Mouse (Mus musculus) hindbrain, embryonic 11.5 days (tissue): Measurements from ENCODE around the gene Fhad1. TPM values are rescaled to one million over a fixed set of nuclear protein-coding genes. Genes with fewer than 3 reads are reported as not detected.

ENCODE experiments used
- ATAC-seq: fragments of 200-750 bp; cut with Nextera tagmentation; 2 replicates; pipeline ENCODE4 v1.8.0; 2017; ENCODE audit warnings: mild to moderate bottlenecking, moderate TSS enrichment, moderate library complexity; ENCODE audit not compliant: low FRiP score
- DNase-seq: peaks from one replicate; pipeline ENCODE4 v3.0.0-alpha.2; 2015; ENCODE audit warnings: low spot score
- H3K27ac ChIP-seq: fragments of 300-500 bp; sonication (generic); 2 replicates; pipeline ENCODE4 v1.5.1; 2014; ENCODE audit warnings: mild to moderate bottlenecking, low read depth, low read length
- H3K27me3 ChIP-seq: fragments of 300-500 bp; sonication (generic); 2 replicates; pipeline ENCODE4 v1.6.1; 2014; ENCODE audit warnings: mild to moderate bottlenecking, low read length, moderate library complexity, mixed read lengths; ENCODE audit not compliant: control insufficient read depth, insufficient read depth
- H3K36me3 ChIP-seq: fragments of 300-500 bp; sonication (generic); 2 replicates; pipeline ENCODE4 v1.6.1; 2014; ENCODE audit warnings: mild to moderate bottlenecking, low read length, moderate library complexity, mixed read lengths; ENCODE audit not compliant: control insufficient read depth, insufficient read depth
- H3K4me1 ChIP-seq: fragments of 300-500 bp; sonication (generic); replicated peaks from 2 replicates; pipeline ENCODE4 v1.6.1; 2014; ENCODE audit warnings: low read length, mixed read lengths; ENCODE audit not compliant: control insufficient read depth, insufficient read depth
- H3K4me2 ChIP-seq: fragments of 300-500 bp; sonication (generic); replicated peaks from 2 replicates; pipeline ENCODE4 v1.6.1; 2014; ENCODE audit warnings: mild to moderate bottlenecking, low read depth, low read length
- H3K4me3 ChIP-seq: fragments of 300-500 bp; sonication (generic); 2 replicates; pipeline ENCODE4 v1.5.1; 2014; ENCODE audit warnings: low read depth, low read length
- H3K9ac ChIP-seq: fragments of 300-500 bp; sonication (generic); 2 replicates; pipeline ENCODE4 v1.6.1; 2014; ENCODE audit warnings: low read depth, low read length
- H3K9me3 ChIP-seq: fragments of 300-500 bp; sonication (generic); 2 replicates; pipeline ENCODE4 v1.6.1; 2016; ENCODE audit warnings: low read length; ENCODE audit not compliant: control insufficient read depth
- WGBS: fragments of 180-500 bp; shearing (Covaris S2); extraction: QIAGEN DNeasy Blood & Tissue Kit; methylation state at CpG from one replicate; pipeline ENCODE4 v1.1.7; 2014; 5-methylcytosine and 5-hydroxymethylcytosine counted together
- polyA plus RNA-seq: library from polyadenylated mRNA; unstranded; fragments of >200 nt; fragmentation: Nextera tagmentation; extraction: Ambion mirVana; gene quantifications from 2 replicates; pipeline ENCODE4 v1.2.1, GENCODE M21; 2014

Fhad1 gene
- polyA plus RNA-seq, 1 experiment from 2014 or later = 3.5 TPM

- H3K4me2 ChIP-seq = no peak overlapping the region
- no peak for ATAC-seq
- DNase-seq = no peak
- H3K4me3 ChIP-seq = no peak overlapping the region
- WGBS = 70% methylated on average over 7 of the region's 7 CpGs
- H3K27me3 ChIP-seq = no peaks in the 10 kb centered on the region
- no peaks in the 10 kb centered on the region for H3K9me3 ChIP-seq
- H3K9ac ChIP-seq = no peak overlapping the region
- no peaks in the 10 kb centered on the region for H3K4me1 ChIP-seq
- H3K36me3 ChIP-seq = no peaks in the 10 kb centered on the region
- no peak overlapping the region for H3K27ac ChIP-seq
These were observed 97.0 kb downstream of the Fhad1 start for GRCm38 (mm10) chr4:141917735-141918419.

GRCm38 (mm10) chr4:141914040-141914439 lies 100.8 kb downstream of the Fhad1 start:
- peak; percentile 29 for DNase-seq

GRCm38 (mm10) chr4:141913201-141913993 lies 101.5 kb downstream of the Fhad1 start:
- no peaks in the 10 kb centered on the region for H3K36me3 ChIP-seq
- H3K4me1 ChIP-seq = no peaks in the 10 kb centered on the region
- WGBS = 66% methylated on average over 13 of the region's 13 CpGs
- no peaks in the 10 kb centered on the region for H3K27me3 ChIP-seq
- 0 out of 2 replicates have a peak overlapping the region, but pooled peaks have one; percentile 17 for H3K27ac ChIP-seq
- H3K4me3 ChIP-seq = no peak overlapping the region
- no peaks in the 10 kb centered on the region for H3K9me3 ChIP-seq
- no peak overlapping the region for H3K4me2 ChIP-seq
- peak; percentile 43; the same call in 1 of the 2 replicates for ATAC-seq
- no peak overlapping the region for H3K9ac ChIP-seq
- no peak for DNase-seq

More at GRCm38 (mm10) chr4:141914040-141914439, 100.8 kb downstream of the Fhad1 start:
- Histone ChIP-seq H3K27ac (0 out of 2 replicates have a peak overlapping the region, but pooled peaks have one; percentile 4), H3K9me3 (no peaks in the 10 kb centered on the region), H3K27me3 (no peaks in the 10 kb centered on the region), H3K4me2 (no peak overlapping the region), H3K9ac (no peak overlapping the region), H3K4me1 (no peaks in the 10 kb centered on the region), H3K36me3 (no peaks in the 10 kb centered on the region), H3K4me3 (no peak overlapping the region)
- 38% methylated on average over 7 of the region's 7 CpGs for WGBS
- no peak for ATAC-seq

- H3K4me3 ChIP-seq = no peak overlapping the region
- H3K9me3 ChIP-seq = no peaks in the 10 kb centered on the region
- H3K4me2 ChIP-seq = no peak overlapping the region
- WGBS = 87% methylated on average over 9 of the region's 9 CpGs
- ATAC-seq (no peak), DNase-seq (no peak)
- no peaks in the 10 kb centered on the region for H3K27me3 ChIP-seq
- H3K9ac ChIP-seq = no peak overlapping the region
- H3K36me3 ChIP-seq = no peaks in the 10 kb centered on the region
- no peak overlapping the region for H3K27ac ChIP-seq
- H3K4me1 ChIP-seq = peaks cover 18% of the 10 kb centered on the region
These were observed 110.2 kb downstream of the Fhad1 start for GRCm38 (mm10) chr4:141904710-141905109.

GRCm38 (mm10) chr4:141902479-141902858 lies 112.4 kb downstream of the Fhad1 start:
- no peak; the same call in 1 of the 2 replicates for ATAC-seq
- 87% methylated on average over 8 of the region's 8 CpGs for WGBS
- peaks cover 23% of the 10 kb centered on the region for H3K4me1 ChIP-seq
- H3K4me2 ChIP-seq = no peak overlapping the region
- no peaks in the 10 kb centered on the region for H3K27me3 ChIP-seq
- no peaks in the 10 kb centered on the region for H3K36me3 ChIP-seq
- H3K9ac ChIP-seq = no peak overlapping the region
- no peak for DNase-seq
- H3K9me3 ChIP-seq = no peaks in the 10 kb centered on the region
- no peak overlapping the region for H3K4me3 ChIP-seq
- H3K27ac ChIP-seq = peak overlapping the region; percentile 91

GRCm38 (mm10) chr4:141901711-141902478 lies 113.0 kb downstream of the Fhad1 start:
- peak; percentile 61 for DNase-seq
- H3K4me2 ChIP-seq = 0 out of 2 replicates have a peak overlapping the region, but pooled peaks have one; percentile 18

GRCm38 (mm10) chr4:141900421-141900820 lies 114.5 kb downstream of the Fhad1 start:
- Histone ChIP-seq H3K27me3 (no peaks in the 10 kb centered on the region), H3K36me3 (no peaks in the 10 kb centered on the region), H3K4me1 (peaks cover 23% of the 10 kb centered on the region), H3K9me3 (no peaks in the 10 kb centered on the region), H3K9ac (no peak overlapping the region; the same call in 1 of the 2 replicates), H3K4me3 (no peak overlapping the region), H3K27ac (peak overlapping the region; percentile 91), H3K4me2 (no peak overlapping the region)
- 59% methylated on average over 11 of the region's 11 CpGs for WGBS
- DNase-seq = no peak
- peak; percentile 0 for ATAC-seq

More at GRCm38 (mm10) chr4:141901711-141902478, 113.0 kb downstream of the Fhad1 start:
- H3K36me3 ChIP-seq = no peaks in the 10 kb centered on the region
- H3K27me3 ChIP-seq = no peaks in the 10 kb centered on the region
- H3K27ac ChIP-seq = peak overlapping the region; percentile 91
- H3K9me3 ChIP-seq = no peaks in the 10 kb centered on the region
- H3K9ac ChIP-seq = 0 out of 2 replicates have a peak overlapping the region, but pooled peaks have one; percentile 33
- peak; percentile 82 for ATAC-seq
- 26% methylated on average over 17 of the region's 17 CpGs for WGBS
- peaks cover 23% of the 10 kb centered on the region for H3K4me1 ChIP-seq
- H3K4me3 ChIP-seq = no peak overlapping the region

GRCm38 (mm10) chr4:141899936-141900335 lies 114.9 kb downstream of the Fhad1 start:
- H3K4me3 ChIP-seq = no peak overlapping the region
- no peaks in the 10 kb centered on the region for H3K36me3 ChIP-seq
- no peaks in the 10 kb centered on the region for H3K9me3 ChIP-seq
- no peaks in the 10 kb centered on the region for H3K27me3 ChIP-seq
- no peak for DNase-seq
- 3% methylated on average over 8 of the region's 8 CpGs for WGBS
- H3K9ac ChIP-seq = 0 out of 2 replicates have a peak overlapping the region, but pooled peaks have one; percentile 25
- peak; percentile 41 for ATAC-seq
- peaks cover 23% of the 10 kb centered on the region for H3K4me1 ChIP-seq
- peak overlapping the region; percentile 91 for H3K27ac ChIP-seq
- no peak overlapping the region for H3K4me2 ChIP-seq
